Mouse (Mus musculus): ENCODE data around the gene Hlf.

Hlf gene

DNA sequence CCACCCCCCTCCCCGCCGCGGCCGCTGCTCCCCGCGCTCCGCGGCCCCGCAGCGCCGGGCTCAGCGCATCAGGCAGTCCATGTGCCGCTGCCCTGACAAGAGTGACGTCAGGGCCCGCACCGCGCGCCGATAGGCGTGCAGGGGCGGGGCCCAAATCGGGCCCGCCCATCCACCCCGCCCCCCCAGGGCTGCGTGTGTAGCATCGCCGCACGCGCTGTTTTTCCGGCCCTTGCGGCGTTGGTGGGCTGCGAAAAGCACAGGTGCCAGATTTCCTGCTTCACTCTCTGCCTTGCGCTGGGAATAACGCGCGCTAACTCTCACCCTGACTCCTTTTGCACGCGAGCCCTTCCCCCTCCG, at the start of gene Hlf:
Gene Hlf (minus strand): TSS at position 79 of the 357 bp plus-strand sequence.
- DNase-seq (ENCODE audit: low read depth in 1 of 2, low spot score in 2 of 2), result peak; percentile 17 to 40

DNA sequence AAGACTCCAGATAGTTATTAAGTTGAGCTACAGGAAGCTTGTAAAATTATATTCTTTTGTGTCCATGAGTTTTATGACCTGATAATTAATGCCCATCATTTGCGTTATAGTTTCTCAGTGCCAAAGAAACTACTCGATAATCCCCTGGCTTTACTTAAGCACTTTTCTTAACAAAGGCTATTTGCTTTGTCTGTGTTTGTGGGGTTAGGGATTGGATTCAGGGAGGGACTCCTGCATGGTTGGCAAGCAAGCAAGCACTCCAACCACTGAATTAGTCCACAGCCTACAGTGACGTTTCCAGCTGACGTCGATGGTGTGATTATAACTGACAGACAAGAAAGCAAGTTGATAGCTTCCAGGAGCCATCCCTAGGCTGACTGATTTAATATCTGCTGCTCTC, 48.1 kb upstream of the Hlf start:
- no peak for DNase-seq (ENCODE audit: low read depth in 1 of 2, low spot score in 2 of 2)

DNA sequence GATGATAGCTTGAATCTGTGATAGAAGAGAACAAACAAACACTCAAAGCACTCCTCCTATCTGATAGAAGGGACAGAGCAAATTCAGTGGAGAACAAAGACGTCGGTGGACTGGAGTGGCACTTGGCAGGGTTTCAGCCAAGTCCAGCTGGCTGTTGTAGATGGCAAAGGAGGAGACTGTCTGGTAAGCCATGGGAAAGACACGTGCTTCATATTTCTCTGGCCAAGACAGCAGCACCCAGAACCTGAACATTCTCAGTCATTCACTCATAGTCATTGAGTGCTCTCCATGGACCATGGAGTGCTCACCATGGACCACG, 34.5 kb upstream of the Hlf start:
- DNase-seq (ENCODE audit: low read depth in 1 of 2, low spot score in 2 of 2), result no peak

DNA sequence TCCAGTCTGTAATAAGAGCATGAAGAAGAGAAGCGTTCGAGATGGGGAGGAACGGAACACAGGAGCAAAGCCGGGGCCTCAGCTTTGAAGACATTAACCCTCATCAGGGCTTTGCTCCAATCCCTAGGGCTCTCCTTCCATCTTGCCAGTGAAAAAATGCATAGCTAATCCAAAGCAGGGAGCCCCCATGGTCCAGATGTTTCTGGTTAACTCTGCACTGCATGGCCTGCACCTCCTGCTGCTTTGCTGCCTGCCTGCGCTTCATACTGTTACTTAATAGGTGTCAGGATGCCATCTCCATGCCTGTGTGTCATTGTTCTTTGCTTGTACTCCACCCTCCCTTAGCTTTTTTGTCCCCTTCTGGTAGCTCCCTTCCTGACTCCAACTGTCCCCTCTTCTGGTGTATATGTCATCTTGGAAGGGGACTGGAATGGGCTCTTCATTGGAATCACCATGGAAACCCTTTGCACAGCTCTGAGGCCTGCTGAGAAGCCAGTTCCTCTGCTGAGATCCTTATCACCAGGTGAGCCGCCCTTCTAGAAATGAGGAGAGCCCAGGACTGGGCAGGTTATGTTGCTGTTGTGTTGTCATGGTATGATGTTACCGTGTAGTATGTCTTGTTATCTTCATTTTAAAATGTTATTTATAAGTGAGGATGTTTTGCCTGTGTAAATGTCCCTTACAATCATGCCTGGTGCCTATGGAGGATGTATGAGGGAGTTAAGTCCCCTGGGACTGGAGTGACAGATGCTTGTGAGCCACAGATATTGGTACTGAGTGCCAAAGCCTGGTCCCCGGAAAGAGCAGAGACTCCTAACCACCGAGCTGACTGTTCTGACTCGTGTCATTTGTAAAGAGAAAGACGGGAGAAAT, 33.9 kb upstream of the Hlf start:
- DNase-seq (ENCODE audit: low read depth in 1 of 2, low spot score in 2 of 2), result no peak

DNA sequence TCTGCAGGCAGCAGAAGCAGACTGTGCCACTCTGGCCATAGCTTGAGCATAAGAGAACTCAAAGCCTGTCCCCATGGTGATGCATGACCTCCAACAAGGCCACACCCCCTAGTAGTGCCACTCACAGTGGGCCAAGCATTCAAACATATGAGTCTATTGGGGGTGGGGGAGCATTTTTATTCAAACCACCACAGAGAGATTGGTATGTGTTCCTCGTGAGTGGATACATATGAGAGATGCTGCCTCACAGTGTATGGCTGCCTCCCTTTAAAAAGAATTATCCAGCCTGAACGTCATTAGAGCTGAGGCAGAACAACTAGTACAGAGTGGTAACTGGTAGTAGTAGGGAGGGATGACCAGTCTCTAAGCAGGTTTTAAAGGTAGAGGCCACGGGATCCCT, 33.2 kb upstream of the Hlf start:
- DNase-seq (ENCODE audit: low read depth in 1 of 2, low spot score in 2 of 2), result no peak

DNA sequence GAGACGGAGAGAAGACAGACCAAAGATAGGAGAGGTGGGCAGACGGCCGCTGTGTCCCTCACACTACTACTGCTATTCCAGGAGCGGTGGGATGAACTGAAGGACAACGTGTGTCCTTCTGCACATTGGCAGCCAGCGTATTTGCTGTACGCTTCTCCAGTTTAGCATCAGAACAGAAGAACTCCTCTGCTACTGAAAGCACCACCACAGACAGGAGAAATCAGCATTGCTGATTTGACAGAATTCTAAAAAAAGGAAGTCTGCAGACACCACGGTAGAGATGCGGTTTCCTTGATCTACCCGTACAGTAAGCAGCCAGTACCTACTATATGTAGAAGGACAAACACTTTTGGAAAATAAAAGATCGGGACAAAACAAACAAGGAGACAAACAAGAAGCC, 29.0 kb upstream of the Hlf start:
- DNase-seq (ENCODE audit: low read depth in 1 of 2, low spot score in 2 of 2), result no peak

DNA sequence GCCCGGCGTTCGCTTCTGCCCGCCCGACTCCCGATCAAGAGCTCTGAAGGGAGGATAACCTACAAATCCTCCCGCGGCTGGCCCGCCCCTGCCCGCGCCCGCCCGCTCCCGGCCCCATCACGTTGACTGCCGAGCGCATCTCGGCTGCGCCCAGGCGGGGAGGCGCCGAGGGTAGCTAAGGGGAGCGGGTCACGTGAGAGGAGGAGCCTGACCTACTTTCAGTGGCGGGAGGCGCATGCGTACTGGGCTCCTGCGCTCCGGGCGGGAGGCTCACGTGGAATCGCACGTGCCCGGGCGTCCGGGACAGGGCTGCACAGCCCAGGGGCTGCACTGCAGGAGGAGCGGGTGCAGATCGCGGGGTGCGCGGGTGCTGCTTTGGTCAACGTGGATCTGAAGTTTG, 27.2 kb upstream of the Hlf start:
- peak; percentile 34 to 44 for DNase-seq (ENCODE audit: low read depth in 1 of 2, low spot score in 2 of 2)

DNA sequence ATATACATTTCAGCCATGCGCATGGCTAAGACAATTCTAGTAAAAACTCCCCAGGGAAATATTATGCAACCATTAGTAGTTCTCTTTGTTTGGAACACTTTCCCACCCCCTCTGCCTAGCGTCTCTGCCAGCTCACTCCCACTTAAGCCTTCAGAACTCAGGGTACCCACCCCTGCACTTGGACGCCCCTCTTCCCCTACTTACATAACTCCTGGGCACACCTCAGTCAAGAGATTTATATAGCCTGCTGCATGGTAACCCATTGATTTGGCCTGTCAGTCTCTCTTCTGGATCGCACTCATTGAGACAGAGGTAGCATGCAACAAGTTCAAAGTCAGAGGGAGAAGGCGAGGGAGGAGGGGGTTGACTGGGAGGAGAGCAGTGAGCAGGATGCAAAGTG, 26.3 kb upstream of the Hlf start:
- no peak for DNase-seq (ENCODE audit: low read depth in 1 of 2, low spot score in 2 of 2)

DNA sequence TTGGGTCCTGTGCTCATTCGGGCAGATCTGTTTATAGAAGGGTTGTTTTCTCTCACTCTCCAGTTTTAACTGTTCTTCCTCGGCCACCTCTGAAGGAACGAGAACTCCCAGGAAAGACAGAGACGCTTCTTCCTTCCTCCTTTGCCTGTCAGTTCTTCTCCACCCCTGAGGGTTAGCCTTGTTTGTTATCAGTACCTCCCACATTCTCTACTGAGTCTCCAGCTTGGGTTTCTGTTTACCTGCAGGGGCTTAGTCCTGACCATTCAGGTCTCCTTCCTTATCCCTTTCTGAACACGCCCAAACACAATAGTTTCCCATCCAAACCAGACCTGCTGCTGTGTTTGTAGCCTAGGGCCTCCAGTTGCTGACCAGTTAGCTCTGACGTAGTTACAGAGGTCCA, 8.2 kb upstream of the Hlf start:
- no peak for DNase-seq (ENCODE audit: low read depth in 1 of 2, low spot score in 2 of 2)

DNA sequence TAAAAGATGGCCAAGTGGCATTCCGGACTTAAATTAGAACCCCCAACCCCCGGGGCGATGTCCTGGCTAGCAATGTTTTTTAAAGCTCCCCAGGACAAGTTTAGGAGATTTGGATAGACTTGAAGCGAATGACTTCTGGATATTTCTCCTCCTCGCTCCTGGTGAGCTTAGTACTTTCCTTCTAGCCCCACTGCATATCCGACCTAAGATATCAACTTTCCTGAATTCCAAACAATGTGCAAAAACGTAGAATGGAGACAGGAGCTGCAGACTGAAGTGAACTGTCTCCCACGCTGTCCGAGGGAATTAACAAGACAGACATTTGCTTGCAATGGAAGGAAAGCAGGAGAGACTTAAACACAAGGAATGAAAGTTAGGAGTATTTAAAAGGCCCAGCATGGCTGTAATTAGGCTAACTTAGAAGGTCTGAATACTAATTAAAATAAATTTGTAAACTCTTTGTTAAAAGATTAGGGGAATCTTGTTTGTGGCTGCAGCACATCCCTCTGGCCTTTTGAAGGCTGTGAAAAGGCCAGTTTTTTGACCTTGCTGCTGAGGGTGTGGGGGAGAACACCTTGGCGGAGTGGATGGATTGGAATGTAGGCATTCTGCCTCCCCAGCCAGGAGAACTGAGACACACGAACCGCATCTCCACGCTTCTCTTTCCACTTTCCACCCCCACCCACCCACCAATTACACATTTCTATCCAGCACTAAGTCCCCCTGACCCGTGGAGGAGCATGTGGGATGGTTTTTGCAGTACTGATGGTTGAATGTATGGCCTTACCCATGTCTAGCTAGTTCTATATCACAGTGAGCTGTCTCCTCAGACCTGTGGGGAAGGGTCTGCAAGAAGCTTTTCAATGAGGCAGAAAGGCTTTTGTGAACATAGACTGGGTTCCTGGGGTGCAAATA, 833 bp upstream of the Hlf start:
- no peak for DNase-seq (ENCODE audit: low read depth in 1 of 2, low spot score in 2 of 2)

DNA sequence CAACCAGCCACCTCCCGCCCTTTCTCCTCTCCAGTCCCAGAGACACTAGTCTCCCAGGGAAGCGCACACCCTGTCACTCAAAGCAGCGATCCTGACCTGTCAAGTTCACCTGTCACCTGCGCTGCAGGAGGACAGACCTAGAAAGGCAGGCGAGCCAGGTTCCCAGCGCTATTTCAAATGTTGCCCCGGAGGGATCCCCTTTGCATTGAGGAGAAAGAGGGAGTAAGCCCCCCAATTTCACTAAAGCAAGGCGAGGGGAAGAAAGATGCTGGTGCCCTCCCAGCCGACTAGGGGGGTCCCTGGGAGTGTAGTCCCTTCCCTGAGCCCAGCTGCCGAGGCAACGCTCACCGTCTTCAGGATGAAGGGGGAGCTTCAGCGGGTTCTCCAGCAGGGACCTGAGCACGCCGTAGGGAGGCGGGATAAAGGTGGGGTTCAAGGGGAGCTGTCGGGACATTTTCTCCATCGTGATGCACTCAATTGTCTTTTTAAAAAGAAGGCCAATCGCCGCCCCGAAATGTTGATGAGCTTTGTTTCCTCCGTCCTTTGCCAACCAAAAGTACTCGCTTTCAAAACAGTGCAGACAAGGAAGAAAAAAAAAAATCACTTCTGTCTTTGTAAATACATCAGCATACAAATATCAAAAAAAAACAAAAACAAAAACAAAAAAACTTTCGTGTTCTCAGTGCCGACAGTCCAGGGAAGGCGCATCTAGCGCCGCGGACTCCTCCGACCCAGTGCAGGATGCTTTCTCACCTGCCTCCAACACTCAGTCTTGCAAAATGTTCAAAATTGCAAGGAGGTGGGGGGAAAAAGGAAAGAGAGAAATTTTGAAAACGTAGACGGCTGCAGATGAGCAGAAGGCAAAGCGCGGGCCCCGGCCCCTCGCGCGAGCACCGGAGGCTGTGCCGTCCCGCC, 536 bp downstream of the Hlf start:
- DNase-seq (ENCODE audit: low read depth in 1 of 2, low spot score in 2 of 2), result no peak

DNA sequence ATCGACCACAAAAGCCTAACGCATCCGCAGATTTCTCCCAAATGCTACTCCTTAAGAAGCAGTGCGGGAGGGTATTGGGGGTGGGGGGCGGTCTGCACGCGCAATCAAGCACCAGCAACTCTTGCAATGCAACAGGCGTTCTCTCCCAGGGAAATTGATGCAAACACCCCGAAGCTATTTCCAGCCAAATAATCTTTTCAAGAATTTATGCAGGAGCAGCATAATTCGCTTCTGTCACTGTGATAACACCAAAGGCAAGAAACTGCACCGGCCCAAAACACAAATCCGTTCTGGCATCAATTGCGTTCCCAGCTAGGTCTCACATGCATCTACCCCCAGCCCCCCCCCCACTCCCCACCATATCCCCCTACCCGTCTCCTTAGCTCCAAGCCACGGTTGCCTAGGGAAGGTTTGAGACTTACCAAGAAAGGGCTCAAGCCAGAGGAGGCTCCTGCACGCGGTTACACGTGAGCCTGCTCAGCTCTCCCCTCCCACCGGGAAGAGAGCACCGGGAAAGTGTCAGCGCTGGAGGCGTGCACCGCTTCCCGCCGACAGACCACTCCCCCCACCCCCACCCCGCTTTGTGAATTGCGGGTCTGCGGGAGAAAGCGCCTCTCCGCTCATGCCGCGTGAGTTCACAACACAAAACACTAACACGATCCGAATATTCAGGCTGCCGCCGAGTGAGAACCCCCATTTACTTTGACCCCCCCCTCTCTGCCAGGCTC, 1.4 kb downstream of the Hlf start:
- DNase-seq (ENCODE audit: low read depth in 1 of 2, low spot score in 2 of 2), result no peak

DNA sequence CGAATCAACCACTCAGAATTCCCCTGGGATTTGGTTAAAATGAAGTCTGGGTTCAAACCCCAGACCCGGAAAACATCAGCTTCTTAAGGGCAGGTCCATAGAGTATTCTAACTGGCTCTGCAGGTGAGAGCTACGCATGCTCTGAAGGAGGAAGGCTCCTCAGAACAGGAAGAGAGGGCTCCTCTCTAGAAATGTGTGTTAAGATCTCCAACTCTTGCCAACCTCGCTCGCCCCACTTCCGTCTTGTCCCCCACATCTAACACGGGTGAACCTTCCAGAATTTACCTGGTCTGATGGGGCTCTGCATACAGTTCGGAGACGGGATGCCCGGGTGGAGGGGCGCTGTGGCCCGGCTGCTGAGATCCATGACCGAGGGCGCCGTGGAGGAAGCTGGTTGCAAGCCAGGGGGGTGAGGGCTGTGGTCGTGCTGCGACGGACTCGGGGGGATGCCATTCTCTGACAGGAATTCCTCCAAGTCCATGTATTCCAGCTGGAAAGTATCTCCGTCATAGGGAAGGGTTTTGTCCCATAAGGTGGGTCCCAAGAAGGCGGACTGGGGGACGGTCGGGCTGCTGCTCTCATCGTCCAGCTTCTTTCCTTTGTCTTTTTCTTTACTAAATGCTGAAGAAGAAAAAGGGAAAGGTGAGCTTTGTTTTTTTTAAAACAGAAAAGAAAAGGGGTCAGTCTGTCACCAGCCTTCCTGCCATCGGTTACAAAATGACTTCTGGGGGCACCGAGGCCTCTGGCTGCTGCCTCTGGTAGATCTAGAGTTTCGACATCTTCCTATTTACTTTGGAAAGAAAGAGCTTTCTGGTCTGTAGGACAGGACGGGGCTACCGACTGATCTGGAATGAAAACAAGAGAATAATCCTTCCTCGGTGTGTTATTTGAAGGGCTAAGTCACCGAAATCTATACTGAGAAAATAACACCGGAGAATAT, 2.9 kb downstream of the Hlf start:
- no peak for DNase-seq (ENCODE audit: low read depth in 1 of 2, low spot score in 2 of 2)

DNA sequence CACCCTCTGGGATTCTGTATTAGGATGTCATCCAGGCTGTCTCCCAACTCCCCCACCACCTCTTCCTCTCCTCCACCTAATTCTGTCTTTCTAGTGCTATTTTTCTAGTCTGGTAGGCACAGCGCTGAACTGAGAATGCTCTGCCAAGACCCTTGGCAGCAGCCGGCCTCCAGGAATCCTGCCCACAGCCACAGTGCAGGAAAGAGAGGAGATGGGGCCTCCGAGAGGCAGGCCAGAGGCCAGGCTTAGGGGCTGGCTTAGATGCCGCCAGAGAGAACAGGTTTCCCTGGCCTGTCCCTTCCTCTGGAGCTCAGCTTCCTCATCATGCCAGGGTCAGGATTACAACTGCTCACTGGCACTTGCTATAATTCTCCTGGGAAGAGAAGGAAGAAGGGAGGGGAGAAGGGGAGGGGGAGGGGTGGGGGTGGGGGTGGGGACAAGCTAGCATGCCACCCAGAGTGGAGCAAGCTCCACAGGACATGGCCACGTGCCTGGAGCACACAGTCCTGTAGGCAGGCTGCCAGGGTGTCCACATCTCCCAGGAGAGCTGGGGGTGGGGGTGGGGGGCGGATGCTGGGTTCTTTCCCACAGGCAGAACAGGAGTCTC, 8.6 kb downstream of the Hlf start:
- no peak for DNase-seq (ENCODE audit: low read depth in 1 of 2, low spot score in 2 of 2)

DNA sequence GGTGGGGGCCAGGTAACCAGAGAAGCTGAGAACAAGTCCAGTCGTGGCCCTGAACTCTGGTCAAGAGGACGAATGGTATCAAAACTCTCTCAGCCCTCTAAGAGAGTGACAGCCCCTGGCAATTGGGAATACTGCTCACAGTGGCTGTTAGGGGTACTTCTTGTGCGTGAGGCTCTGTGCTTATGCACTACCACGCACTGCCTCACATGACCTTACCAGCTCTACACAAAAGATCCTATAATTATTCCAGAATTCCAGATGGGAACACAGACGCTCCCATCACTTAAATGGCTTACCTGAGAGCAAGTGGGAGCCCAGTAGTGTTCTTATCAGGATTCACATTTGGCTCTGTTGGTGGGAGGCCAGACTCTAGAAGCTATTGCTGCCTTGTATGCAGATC, 9.6 kb downstream of the Hlf start:
- DNase-seq (ENCODE audit: low read depth in 1 of 2, low spot score in 2 of 2), result no peak

DNA sequence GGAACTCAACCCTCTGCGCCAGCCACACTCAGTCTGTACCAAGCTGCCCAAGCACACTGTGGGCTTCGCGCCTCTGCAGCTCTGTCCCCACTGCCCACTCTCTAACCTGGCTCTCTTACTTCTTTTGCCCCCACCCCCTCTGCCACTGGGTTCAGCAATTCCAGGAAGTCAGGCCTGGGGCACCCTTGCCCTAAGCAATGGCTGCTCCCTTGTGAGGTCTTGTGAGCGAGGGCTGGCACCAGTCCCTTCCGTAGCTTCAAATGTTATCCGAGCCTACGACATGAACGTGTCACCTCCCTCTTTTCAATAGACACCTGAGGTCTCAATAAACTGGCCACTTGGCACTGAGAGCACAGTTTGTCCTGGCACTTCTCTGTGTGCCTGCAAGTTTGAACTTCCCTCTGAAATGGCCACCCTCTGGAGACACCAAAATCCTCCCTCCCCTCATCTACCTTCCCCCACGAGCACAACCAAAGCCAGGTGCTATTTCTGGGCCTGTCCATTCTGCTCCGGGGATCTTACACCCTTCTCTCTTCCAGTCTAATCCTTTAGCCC, 10.5 kb downstream of the Hlf start:
- no peak for DNase-seq (ENCODE audit: low read depth in 1 of 2, low spot score in 2 of 2)

DNA sequence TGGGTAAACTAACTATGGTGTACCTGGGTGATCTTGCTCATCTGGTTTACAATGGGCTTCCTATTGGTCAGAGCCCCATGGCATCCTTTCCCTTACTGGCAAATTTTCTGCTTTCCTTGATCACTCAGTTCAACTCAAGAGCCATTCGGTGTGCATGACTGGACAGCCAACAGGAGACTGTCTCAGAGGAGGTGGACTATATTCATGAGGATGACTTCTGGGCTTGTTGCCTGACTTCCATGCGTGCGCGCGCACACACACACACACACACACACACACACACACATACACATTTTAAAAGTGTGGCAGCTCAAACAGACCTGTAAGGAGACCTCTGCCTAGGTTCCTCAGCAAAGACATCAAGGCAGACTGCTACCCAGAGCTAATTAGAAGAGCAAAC, 12.7 kb downstream of the Hlf start:
- DNase-seq (ENCODE audit: low read depth in 1 of 2, low spot score in 2 of 2), result no peak

DNA sequence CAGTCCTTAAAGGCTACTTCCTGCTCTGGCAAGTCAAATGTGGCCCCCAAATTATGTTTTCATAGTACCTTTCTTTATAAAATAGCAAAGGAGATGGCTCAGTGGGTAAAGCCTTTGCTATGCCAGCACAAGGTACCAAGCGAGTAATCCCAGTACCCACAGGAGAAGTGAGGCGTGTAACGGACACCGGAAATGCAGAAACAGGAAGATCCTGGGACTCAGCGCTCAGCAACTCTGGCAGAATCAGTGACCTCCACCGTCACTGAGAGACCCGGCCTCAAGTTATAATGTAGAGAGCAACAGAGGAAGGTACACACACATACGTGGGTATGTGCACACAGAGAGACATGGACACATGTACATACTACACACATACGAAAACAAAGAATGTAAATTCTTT, 14.3 kb downstream of the Hlf start:
- no peak for DNase-seq (ENCODE audit: low read depth in 1 of 2, low spot score in 2 of 2)
